Mouse (Mus musculus) c-Kit-positive CD71-positive TER-119-negative erythroid progenitor cells, embryonic 14.5 days (primary cell): ENCODE results near the gene Crb1.

ENCODE experiments used
- DNase-seq: peaks from one replicate; pipeline ENCODE4 v3.0.0-alpha.2; 2013; ENCODE audit warnings: low read depth

The Crb1 gene

GRCm38 (mm10) chr1:139223804-139224203 lies 153.1 kb downstream of the Crb1 start:
- DNase-seq: no peak

- DNase-seq: no peak
Observed at GRCm38 (mm10) chr1:139215311-139215710, 161.6 kb downstream of the Crb1 start.

GRCm38 (mm10) chr1:139210505-139210904 lies 166.4 kb downstream of the Crb1 start:
- DNase-seq: no peak

GRCm38 (mm10) chr1:139209796-139210195 lies 167.1 kb downstream of the Crb1 start:
- DNase-seq: no peak

GRCm38 (mm10) chr1:139206259-139206658 lies 170.6 kb downstream of the Crb1 start:
- no peak for DNase-seq

- no peak for DNase-seq
Observed at GRCm38 (mm10) chr1:139203026-139203425, 173.9 kb downstream of the Crb1 start.

- no peak for DNase-seq
Observed at GRCm38 (mm10) chr1:139194428-139195028, 182.4 kb downstream of the Crb1 start.

- DNase-seq: no peak
Observed at GRCm38 (mm10) chr1:139194011-139194410, 182.9 kb downstream of the Crb1 start.

- DNase-seq: no peak
Observed at GRCm38 (mm10) chr1:139192635-139193034, 184.3 kb downstream of the Crb1 start.

- no peak for DNase-seq
Observed at GRCm38 (mm10) chr1:139180481-139181149, 196.3 kb downstream of the Crb1 start.

- DNase-seq: no peak
Observed at GRCm38 (mm10) chr1:139179707-139180106, 197.2 kb downstream of the Crb1 start.

- no peak for DNase-seq
Observed at GRCm38 (mm10) chr1:139174058-139174832, 202.7 kb downstream of the Crb1 start.

- DNase-seq: peak; percentile 34
Observed at GRCm38 (mm10) chr1:139162814-139163213, 214.1 kb downstream of the Crb1 start.

GRCm38 (mm10) chr1:139161619-139162018 lies 215.3 kb downstream of the Crb1 start:
- peak; percentile 20 for DNase-seq

GRCm38 (mm10) chr1:139156397-139156796 lies 220.5 kb downstream of the Crb1 start:
- DNase-seq: peak; percentile 30

GRCm38 (mm10) chr1:139153493-139153892 lies 223.4 kb downstream of the Crb1 start:
- no peak for DNase-seq

- DNase-seq: no peak
Observed at GRCm38 (mm10) chr1:139153006-139153405, 223.9 kb downstream of the Crb1 start.
